In the genomic region with DNA sequence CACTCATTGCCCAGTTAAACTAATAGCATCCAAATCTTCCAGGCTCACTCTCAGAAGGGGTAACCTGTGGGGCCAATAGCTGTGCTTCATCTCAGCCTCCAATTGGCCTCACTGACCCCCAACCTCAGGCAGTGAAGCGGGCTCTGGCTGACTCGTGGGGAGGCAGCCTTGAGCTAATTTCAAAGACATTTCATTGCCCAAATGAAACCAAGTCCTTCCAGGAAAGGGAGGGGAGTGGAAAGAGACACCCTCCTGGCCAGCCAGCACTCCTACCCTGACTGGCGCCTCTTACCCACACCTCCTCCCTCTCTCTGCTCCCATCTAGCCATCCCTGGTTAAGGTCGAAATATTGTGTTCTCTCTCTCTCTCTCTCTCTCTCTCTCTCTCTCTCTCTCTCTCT, we compare ENCODE assay signal across 28 mouse cellular contexts. TPM values are rescaled to one million over a fixed set of nuclear protein-coding genes. Genes with fewer than 3 reads are reported as not detected.
"Had no signal": no experiment of that assay in that cellular context is flagged by ENCODE, and none has a peak within 500 bp of the region (broad histone marks: within the 10 kb centered on the region; RNA-seq: fewer than 3 reads in every experiment).

No protein-coding gene starts in this region.

- H3K4me3 ChIP-seq: layer of hippocampus, adult 2 months; limb, embryonic 12.5 days; liver, embryonic 12.5 days; liver, embryonic 15.5 days; lung, embryonic 15.5 days; megakaryocyte, embryonic 14.5 days; midbrain, embryonic 10.5 days; midbrain, embryonic 13.5 days; myocyte; neural tube, embryonic 13.5 days had no signal

- H3K36me3 ChIP-seq: limb, embryonic 12.5 days; liver, embryonic 12.5 days; liver, embryonic 15.5 days; lung, embryonic 15.5 days; midbrain, embryonic 10.5 days; midbrain, embryonic 13.5 days; neural tube, embryonic 13.5 days had no signal

- DNase-seq: kidney, adult 9 months; kidney, postnatal 25 days; layer of hippocampus, adult 9-11 months; liver; lung, adult 18-20 months; lung, postnatal 10 days; thymus, adult 18-20 months; thymus, postnatal 36 days had no signal

- H3K27me3 ChIP-seq: lung, embryonic 15.5 days; midbrain, embryonic 13.5 days; neural tube, embryonic 13.5 days had no signal

- H3K27ac ChIP-seq: kidney, postnatal 0 days; layer of hippocampus, adult 2 months; limb, embryonic 12.5 days; liver, embryonic 12.5 days; liver, embryonic 15.5 days; lung, embryonic 15.5 days; midbrain, embryonic 10.5 days; midbrain, embryonic 13.5 days; neural tube, embryonic 13.5 days had no signal

- H3K9me3 ChIP-seq: limb, embryonic 12.5 days; liver, embryonic 12.5 days; liver, embryonic 15.5 days; lung, embryonic 15.5 days; megakaryocyte, embryonic 14.5 days; midbrain, embryonic 10.5 days; midbrain, embryonic 13.5 days; neural tube, embryonic 13.5 days had no signal

- H3K4me2 ChIP-seq: limb, embryonic 12.5 days; liver, embryonic 12.5 days; liver, embryonic 15.5 days; lung, embryonic 15.5 days; midbrain, embryonic 13.5 days; neural tube, embryonic 13.5 days had no signal

- H3K9ac ChIP-seq: limb, embryonic 12.5 days; liver, embryonic 12.5 days; liver, embryonic 15.5 days; lung, embryonic 15.5 days; midbrain, embryonic 13.5 days; neural tube, embryonic 13.5 days had no signal

- H3K4me1 ChIP-seq: limb, embryonic 12.5 days; liver, embryonic 12.5 days; liver, embryonic 15.5 days; midbrain, embryonic 10.5 days; midbrain, embryonic 13.5 days; neural tube, embryonic 13.5 days had no signal

- ATAC-seq: liver, embryonic 12.5 days; midbrain, embryonic 13.5 days; midbrain, embryonic 16.5 days had no signal

RNA-seq across cellular contexts. Expression of a gene that starts 6.8 kb away (rescaled TPM):
- total RNA-seq: monocyte, adult 5-6 weeks; neutrophil, adult 5-6 weeks had no signal

RNA-seq across cellular contexts. Expression of a gene that starts 12.7 kb away (rescaled TPM):
- total RNA-seq: monocyte, adult 5-6 weeks; neutrophil, adult 5-6 weeks had no signal
- polyA plus RNA-seq: liver, embryonic 12.5 days; spleen, adult 2 months had no signal

RNA-seq across cellular contexts. Expression of a gene that starts 55.0 kb away (rescaled TPM):
- total RNA-seq: layer of hippocampus, adult 2 months; layer of hippocampus, postnatal 25 days; left cerebral cortex, adult 18-20 months; left cerebral cortex, postnatal 10 days; left cerebral cortex, postnatal 36 days; monocyte, adult 5-6 weeks; neutrophil, adult 5-6 weeks had no signal
- polyA plus RNA-seq: limb, embryonic 12.5 days; liver, embryonic 12.5 days; liver, embryonic 15.5 days; lung, embryonic 15.5 days; midbrain, embryonic 10.5 days; midbrain, embryonic 13.5 days; midbrain, embryonic 16.5 days; myocyte; neural tube, embryonic 13.5 days; spleen, adult 2 months; testis, adult 2 months had no signal
